Mouse (Mus musculus): ENCODE data around the gene Ptpre.

The Ptpre gene

DNA sequence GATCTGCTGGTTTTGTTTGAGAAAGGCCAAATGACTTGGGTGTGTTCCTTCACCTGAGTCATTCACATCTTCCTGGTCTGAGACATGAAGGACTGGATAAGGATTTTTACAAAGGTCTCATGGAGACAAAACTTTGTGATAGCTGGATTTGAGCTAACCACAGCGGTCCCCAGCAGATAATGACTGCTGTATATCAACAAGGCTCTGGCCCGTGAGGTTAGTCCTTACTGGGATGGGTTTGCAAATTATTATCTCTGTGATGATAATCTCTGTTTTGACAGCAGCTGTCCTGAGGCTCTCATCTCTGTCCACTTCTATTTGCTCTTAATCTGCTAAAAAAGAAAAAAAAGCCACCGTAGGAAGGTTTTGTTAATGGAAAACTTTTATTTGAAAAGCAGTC is 71.7 kb downstream of the Ptpre start:
- DNase-seq, result no peak

GRCm38 (mm10) chr7:135609655-135610054 is 72.4 kb downstream of the Ptpre start:
- DNase-seq, result no peak

DNA sequence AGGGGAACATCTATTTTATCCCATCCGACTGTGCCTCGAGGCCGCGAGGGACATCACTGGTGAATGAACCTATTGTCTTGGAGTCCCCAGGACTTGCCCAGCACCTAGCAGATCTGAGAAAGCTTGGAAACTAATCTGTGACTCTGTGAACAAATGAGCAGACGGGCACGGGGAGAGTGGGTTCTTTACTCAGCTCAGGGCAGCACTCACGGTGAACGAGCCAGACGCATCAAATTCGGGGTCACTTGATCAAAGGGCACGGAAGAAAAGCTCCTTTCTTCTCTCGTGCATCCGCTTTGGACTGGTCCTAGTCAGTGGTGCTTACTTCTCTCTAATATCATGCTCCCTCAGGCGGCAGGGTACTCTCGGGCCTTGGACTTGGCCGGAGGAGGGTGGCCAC is 75.0 kb downstream of the Ptpre start:
- no peak for DNase-seq

DNA sequence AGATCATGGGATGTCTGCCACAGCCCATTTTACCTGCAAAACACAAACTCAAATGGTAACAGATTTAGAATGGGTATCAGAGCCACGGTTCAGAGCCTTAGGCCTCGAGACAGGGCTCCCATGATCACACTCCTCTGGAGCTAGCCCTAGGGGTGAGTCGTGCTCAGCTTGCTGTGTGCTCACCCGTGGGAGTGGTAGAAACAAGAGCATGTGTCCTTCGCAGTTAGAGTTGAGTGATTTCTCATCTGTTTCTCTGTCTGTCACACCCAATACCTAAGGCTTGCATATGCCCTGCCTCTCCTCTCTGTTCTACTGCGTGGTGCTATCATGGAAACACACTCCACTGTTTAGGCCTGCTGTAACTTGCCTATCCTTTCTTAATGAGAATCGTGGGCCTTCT is 75.5 kb downstream of the Ptpre start:
- DNase-seq, result no peak

- no peak for DNase-seq
Observed at GRCm38 (mm10) chr7:135613380-135613779, 76.1 kb downstream of the Ptpre start.

GRCm38 (mm10) chr7:135614892-135615291 is 77.6 kb downstream of the Ptpre start:
- DNase-seq, result no peak

DNA sequence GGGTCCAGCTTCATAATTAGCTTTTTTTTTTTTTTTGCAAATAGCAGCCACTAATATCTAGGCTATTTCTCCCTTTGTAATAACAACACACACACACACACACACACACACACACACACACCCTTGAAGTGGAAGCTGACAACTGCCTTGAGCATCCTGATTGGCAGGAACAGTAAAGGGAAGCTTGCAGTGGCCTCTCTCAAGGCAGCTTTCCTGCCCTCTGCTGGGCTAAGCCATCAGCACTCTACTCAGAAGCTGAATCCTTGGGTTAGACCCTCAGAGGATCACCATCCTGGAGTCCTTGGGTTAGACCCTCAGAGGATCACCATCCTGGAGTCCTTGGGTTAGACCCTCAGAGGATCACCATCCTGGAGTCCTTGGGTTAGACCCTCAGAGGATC is 79.2 kb downstream of the Ptpre start:
- peak; percentile 20 for DNase-seq

GRCm38 (mm10) chr7:135617776-135618175 is 80.5 kb downstream of the Ptpre start:
- DNase-seq, result no peak

DNA sequence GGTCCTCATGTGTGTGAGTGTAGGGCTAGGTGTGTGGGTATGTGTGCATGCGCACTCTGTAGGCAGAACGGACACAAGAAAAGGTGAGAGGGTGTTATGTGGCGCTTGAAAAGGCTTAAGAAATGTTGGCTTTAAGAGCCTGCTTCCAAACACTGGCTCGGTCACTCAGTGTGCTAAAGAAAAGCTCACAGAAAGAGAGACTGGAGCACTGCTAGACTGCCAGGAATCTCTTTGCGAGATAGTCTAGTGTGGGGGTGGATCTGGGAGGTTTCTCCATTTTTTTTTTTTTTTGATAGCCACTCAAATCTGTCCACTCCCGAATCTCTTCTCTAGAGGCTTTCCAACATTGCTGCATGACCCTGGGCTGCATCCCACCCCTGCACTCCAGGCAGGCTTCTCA is 84.4 kb downstream of the Ptpre start:
- DNase-seq, result no peak

- no peak for DNase-seq
Observed at GRCm38 (mm10) chr7:135622241-135622640, 85.0 kb downstream of the Ptpre start.

DNA sequence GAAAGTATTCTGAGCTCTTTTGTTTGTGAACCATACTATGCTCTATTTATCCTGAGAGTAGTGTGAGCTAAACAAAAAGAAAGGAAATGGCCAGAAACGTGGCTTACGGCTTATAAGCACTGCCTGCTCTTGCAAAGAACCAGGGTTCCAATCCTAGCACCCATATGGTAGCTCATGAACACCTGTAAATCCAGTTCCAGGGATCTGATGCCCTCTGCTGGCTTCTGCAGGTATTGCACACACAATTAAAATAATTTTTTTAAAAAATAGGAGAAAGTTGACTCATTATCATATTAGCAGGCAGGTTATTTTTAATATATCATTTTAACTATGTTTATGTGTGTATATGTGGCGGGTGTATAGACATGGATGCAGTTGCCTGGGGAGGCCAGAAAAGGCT is 87.6 kb downstream of the Ptpre start:
- no peak for DNase-seq

DNA sequence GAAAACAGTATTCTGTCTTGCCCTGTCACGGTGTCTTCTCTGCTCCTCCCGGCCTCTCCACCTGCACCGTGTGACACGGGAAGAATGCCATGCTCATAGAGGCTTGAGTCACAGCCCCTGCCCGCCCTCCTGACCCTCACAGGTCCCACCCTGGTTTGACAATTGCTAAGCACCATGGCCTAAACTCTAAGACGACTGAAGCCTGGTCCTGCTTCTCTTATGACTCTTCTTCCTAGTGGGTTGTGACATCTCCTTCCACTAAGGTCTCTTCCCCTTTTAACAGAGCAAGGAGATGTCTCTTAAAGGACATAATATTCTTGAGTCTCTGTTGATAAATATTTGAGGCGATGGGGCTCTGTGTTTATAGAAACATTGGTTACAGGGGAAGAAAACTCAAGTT is 91.1 kb downstream of the Ptpre start:
- no peak for DNase-seq

DNA sequence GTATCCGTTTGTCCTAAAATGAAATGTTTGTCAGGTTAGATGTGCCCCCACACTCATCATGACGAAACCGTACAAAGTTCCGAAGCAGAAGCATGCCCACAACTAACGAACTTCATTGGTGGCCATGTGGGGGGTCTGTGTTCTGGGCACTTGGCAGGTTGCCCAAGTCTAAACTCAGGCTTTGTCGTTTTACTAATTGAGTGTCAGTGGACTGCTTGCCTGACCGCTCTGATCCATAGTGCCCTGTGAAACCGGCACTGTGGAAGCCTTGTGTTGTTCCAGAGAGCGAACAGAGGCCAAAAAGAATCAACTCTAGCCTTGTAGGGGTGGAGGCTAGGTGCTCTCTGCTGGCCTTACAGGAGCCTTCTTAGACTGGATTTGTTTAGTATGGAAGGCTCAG is 91.7 kb downstream of the Ptpre start:
- DNase-seq, result no peak

DNA sequence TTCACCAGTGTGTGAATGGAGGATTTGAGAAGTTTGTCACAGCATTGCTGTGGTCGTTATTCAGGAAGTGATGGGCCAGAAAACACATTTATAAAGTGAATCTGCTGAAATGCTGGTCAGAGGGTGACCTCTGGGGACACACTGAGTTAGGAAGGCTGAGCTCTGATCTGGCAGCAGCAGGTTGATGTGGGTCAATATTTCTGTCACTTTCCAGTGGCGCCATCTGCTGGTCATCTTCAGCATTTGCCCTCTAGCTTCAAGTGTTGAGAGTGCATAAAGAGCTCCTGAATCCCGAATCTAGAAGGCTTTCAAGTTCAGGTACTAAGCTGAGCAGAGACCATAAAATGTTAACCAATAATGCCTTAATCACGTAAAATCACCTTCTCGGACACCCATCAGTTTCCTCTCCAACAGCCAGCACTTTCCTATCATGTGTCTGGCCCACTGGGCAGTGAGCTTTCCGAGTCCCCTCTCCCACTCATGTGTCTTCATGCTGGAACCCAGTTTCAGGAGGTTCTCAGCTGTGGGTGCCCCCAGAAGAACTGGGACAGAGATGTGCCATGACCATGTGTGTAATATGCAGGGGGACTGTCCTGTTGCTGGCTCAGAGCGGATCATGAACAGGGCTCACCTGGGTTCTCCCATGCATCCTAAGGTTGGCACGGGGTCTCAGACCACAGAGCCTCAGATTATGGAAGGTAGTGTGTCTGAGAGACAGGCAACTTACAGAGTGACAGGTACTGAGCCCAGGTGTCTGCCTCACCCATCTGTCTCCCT is 94.7 kb downstream of the Ptpre start:
- DNase-seq, result peak; percentile 84

DNA sequence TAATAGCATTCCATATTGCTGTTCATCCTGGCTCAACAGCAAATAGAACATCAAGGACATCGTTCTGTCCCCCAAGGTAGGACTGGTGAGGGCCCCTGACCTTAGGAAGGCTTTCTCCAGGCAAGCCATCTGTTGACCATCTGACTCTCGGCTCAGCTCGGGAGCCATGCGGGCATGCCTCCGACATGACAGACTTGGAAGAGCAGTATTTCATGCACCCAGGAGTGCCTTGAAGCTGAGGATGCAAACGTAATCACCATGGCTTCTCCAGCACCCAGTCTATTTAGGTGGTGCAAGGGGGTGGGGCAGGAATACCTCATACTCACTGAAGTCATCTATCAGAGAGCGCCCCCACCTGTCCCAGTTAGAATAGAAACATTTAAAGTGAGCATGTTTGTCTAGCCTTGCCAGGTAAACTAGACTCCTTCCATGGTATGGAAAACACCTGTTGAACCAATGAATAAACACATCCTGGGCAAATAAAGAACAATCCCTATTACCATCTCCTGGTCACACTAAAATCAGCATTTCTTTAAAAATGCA is 95.5 kb downstream of the Ptpre start:
- DNase-seq, result no peak

- DNase-seq, result no peak
Observed at GRCm38 (mm10) chr7:135634851-135635624, 97.8 kb downstream of the Ptpre start.

DNA sequence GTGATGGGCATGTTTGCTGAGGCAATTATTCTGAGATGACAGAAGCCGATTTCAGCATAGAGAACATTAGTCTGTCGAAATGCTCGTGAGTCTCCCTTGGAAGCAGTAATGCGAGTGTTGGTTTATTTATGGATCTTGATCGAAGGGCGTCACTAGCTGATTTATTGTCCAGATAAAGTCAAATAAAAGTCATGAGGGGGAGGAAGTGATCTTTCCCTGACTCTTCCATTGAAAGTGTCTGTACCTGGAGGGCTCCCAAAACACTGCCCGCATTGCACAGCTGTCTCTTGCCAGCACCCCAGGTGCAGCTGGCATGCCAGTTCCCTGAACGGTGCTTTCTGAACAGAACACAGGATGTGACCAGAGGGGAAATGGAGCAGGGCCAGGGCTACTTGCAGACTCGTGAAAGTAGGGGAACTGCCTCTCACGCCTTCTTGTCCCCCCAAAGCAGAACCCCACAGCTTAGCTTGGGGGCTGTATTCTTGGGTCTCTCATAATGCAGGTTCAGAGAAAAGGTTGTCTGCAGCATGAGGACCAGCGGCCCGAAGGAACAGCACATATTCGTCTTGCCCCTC is 100.2 kb downstream of the Ptpre start:
- no peak for DNase-seq

GRCm38 (mm10) chr7:135639361-135639760 is 102.1 kb downstream of the Ptpre start:
- no peak for DNase-seq

DNA sequence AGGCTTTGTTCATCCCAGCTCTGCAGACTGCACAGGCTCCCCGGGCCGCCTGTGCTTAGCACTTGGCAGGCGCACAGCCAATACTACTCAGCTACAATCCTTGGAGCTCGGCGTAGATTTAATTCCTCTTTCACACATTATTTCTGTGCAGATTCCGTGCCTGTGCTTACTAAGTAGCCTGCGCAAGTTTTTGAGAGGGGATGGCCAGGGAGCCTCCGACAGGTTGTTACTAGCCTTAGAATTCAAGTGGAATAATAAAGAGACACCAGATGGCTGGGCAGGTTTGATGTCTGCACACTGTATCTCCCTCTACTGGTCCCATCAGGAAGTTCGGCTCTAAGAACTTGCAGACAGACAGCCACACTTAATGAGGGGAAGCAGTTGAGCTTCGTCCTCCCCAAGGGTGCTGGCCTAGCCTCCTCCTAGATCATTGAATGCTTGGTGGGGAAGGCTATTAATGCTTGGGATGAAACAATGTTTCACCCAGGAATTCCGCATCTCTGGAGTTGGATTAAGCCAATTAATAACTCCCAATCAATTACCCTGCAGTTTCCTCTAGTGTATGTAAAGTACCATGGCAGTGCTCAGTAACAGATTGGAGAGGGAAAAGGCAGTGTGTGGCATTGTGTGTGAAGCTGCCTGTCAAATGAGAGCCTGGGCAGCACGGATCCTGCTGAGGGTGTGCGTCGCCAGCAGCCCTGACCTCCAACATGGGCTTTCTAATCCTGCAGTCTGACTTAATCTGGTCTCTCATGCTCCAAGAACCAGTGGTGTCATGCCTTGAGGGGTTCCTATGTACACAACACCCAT is 104.6 kb downstream of the Ptpre start:
- peak; percentile 53 for DNase-seq

DNA sequence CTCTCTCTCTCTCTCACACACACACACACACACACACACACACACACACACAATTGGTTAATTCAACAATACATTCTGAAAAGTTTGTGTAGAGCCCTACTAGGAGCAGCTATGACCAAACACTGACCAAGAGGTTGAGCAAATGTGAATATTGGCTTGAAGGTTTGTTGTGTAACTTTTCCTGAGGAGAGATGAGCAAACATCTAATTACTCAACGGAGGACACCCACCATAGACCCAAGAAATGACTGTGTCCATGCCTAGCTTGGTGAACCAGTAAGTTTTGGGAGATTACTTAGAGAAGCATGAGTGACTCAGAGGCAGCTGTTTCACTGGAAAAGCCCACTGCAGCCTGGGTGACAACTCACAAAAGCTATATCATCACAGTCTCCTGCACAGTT is 107.2 kb downstream of the Ptpre start:
- DNase-seq, result no peak

DNA sequence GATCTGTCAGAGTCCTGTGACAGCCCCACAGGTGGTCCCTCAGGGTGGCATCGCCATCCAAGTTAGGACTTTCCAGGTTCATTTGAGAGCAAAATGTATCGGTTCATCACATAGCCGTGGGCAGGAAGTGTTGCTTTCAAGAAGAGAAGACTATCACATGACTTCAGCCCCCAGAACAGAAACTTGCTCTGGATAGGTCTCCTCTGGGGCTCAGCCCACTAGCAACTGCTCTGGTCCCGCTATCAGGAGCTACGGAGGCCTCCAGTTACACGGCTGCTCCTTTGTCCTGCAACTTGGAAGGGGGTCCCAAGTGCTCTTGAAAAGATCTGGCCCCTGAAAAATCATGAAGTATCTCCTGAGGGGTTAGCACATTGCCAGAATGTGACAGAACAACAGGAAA is 109.7 kb downstream of the Ptpre start:
- DNase-seq, result no peak

- no peak for DNase-seq
Observed at GRCm38 (mm10) chr7:135648821-135649220, 111.5 kb downstream of the Ptpre start.

GRCm38 (mm10) chr7:135649306-135649705 is 112.0 kb downstream of the Ptpre start:
- DNase-seq, result no peak
